Mouse (Mus musculus) thymus, postnatal 4 days (tissue): ENCODE data around the gene Gdap1l1.
A peak's percentile ranks its signal among the peaks of the same experiment; 100 is the strongest.
"Not testable (repeated sequence)": the region's sequence is repeated elsewhere in the genome, so short reads cannot be mapped to it uniquely, and the experiment has no call there.

ENCODE experiments used
- DNase-seq: peaks from one replicate; pipeline ENCODE4 v3.0.0; 2021

The Gdap1l1 gene

DNA sequence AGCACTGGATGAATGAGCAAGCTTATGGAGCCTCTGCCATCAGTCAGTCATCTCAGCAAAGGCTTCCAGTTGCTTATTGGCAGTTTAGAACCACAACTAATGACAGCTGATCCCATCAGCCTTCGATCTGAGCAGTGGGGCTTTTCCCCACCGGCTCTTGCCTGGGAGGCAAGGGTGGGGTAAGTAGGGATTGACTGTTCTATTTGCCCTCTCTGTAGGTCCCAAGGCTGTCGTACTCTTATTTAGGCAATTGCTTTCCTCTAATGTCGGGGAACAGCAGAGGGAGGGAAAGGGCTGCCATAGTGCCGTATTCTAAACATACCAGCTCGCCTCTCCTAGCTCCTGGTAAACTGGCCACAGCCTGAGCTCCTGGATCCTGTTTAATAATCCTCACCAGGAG lies 13.7 kb upstream of the Gdap1l1 start, which contains the start of gene Oser1:
Gene Oser1 (minus strand): TSS at position 101 of the 400 bp plus-strand sequence.
- no peak for DNase-seq

DNA sequence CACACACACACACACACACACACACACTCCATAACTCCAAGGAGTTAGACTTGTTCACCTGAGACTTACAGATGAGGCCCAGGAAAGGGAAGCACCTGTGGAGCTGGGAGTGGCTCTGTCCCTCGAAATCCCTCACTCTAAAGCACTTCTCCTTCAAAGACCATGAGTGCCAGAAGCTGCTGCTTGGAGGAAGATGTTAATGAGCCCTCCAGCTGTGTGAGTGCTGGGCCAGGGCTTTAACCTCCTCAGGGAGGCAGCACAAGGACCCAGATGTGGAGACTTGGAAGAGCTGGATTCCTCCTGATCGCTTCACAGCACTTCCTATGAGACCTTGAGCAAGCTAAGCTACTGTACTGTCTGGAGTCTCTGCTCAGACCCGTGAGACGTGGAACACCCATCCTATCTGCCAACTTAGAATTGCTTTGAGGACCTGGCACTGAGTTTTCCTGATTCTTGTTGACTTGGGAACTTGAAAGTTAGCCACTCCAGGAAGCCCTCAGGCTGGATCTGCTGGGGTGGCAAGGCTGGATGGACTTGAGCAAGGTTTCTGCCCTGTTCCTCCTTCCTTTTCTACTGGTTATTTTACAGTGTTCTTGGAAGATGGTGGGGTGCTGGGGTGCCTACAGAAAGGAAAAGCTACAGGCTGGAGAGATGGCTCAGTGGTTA lies 9.8 kb upstream of the Gdap1l1 start:
- DNase-seq, result no peak

DNA sequence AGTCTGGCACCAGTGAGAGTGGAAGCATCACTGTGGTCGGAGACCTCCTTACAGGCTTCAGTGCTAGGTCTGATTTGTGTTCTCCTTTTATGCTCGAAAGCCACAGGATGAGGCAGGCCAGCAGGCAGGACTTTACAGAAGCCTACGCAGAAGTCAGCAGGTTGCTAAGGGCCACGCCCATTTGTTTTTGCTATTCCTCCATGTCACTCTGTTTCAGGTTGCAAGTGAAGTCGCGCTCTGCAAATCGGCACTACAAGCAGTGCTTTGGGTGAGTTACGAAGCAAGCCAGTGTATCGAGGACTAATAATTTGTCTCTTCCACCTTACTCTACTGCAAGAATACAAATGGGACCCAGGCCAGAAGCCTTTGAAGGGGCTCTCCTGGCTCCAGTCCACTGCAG lies 7.0 kb upstream of the Gdap1l1 start:
- no peak for DNase-seq

DNA sequence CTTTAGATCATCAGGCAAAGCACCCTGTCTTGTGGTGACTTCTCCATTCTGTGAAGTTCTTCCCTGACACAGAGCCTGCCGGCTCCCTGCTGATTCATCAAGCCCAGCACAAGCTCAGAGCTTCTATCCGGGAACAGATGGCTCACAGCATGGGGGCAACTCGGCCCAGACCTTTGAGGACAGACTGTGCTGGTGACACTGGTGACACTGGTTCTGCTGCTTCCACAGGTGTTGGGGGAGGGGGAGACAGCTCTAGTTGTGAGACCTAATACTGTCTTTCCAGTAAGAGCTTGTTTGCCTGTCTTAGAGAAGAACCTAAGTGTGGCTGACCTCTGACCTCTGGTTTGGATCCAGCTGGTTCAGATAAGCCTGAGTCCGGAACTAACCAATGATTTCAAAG lies 4.3 kb upstream of the Gdap1l1 start:
- DNase-seq, result no peak

DNA sequence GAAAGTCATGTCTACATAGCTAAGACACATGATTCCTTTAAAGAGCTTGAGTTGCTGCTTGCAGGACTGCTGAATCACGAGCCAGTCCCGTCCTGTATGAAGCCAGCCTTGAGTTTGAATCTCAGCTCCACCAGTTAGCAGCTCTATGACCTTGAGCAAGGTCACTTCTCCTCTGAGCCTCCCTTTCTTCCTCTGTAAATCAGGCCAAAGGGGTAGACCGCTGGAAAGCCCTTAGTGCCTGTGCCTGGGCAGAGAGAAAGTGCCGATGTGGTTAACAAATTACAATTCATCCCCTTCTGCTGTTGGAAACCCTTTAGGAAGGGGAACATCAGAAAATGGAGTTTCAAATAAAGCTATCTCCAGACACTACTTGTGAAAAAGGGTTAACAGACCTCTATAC lies 476 bp upstream of the Gdap1l1 start:
- DNase-seq, result no peak

DNA sequence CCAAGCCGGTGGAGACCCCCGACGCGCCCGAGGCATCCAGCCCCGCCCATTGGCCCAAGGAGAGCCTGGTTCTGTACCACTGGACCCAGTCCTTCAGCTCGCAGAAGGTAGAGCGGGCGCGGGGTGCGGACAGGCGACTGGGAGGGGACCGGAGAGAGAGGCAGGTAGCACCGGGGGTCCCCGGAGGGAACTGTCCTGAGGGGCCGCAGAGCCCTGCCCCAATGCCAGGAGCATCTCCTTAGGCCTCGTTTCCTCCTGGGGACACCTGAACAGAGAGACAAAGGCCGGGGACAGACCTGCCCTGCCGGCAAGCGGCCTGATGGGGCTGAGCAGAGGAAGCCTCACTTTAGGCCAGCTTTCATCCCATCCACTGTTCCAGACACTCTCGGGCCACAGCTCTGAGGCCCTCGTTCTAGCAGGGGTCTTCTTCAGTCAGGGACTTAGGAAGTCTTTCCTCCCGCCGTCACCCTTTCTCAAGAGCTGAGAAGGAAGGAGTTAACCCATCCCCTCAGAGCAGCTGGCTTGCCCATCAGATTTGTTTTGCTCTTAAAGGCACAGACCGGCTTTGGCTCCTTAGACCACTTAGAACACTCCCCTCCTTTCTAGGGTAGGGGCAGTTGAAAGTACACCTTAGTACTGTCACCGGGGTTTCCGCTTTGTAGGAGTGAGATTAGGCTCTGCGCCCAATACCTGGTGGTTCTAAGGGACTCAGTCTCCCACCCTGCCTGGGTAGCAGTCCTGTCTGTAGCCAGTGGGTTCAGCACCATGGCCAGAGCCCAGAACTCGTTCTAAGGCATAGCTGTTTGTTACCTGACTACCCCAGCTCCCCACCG lies 559 bp downstream of the Gdap1l1 start:
- peak; percentile 50 for DNase-seq

DNA sequence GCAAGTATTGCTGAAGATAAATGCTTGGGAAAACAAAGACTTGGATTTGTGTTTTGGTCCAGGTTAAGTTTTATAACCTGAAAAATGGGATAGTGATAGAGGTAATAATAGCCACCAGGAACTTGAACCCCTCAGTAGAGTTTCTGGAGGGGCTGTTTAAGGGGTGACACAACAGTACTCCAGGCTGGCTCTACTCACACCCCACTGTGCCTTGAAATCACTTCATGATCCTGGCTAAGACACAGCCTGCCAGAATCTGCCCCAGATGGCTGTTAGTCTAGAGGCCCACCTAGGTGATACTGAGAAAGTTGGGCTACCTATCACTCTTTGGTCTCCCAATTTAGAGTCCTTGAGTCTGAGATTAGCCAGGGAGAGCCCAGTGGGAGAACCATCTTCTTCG lies 1.2 kb downstream of the Gdap1l1 start:
- no peak for DNase-seq

DNA sequence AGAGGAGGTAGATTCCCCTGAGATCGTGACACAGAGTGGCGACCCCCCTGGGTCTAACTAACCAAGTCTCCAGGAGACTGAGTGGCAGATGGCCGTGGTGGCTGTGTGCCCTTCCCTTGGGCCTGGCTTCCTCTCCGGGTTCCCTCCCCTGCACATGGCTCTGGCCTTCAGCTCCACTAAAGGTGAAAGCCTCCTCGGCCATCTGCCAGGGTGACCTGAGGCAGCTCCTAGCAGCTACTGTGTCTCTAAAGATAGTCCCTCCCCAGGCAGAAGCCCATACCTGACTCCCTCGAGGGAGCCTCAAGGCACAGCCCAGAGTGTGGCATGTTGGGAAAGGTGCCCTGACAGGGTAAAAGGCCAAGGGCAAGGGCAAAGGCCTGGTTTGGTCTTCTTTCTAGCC lies 5.3 kb downstream of the Gdap1l1 start:
- no peak for DNase-seq

DNA sequence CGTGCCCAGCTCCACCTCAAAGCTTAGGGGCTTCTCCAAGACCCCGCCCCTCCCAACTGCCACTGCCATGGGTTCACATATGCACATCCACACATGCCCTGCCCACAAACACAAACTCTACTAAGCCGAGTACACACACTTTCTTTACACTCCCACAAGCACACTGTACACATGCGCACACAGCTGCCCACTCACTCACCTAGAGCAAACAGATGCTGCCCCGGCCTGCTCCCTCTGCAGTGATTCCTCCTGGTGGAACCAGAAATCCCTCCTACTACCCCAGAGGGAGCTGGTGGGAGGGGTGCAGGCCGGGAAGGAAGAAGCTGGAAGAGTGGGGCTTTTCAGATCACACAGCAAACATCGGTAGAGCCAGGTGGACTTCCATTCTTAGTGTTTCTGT lies 5.7 kb downstream of the Gdap1l1 start:
- no peak for DNase-seq

DNA sequence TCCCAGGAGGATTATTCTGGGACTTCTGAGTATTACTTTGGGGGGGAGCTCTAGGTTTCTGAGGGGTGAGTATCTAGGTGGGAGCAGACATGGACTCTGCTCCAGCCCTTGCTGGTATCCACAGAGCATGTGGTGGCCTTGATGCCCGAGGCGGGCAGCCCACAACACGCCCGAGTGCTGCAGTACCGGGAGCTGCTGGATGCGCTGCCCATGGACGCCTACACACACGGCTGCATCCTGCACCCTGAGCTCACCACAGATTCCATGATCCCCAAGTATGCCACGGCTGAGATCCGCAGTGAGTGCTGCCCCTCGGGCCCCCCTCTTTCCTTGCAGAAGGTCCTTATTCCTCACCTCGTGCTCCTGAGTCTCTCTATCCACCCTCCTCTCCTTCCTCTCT lies 9.1 kb downstream of the Gdap1l1 start:
- DNase-seq, result no peak

DNA sequence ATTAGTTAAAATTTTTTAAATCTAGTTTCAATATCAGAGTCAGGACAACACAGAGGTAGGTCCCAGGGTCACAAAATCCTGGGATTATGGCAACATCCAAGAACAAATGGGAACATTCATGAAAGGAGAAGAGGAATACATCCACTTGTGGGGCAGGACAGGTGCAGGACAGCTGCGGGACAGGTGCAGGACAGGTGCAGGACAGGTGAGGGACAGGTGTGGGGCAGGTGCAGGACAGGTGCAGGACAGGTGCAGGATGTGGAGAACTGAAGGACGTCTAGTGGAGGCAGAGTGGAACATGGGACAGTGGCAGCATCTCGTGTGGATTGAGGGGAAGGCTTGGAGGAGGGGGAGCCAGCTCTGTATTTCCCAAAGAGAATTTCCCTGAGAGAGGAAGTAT lies 11.0 kb downstream of the Gdap1l1 start:
- DNase-seq, result no peak

DNA sequence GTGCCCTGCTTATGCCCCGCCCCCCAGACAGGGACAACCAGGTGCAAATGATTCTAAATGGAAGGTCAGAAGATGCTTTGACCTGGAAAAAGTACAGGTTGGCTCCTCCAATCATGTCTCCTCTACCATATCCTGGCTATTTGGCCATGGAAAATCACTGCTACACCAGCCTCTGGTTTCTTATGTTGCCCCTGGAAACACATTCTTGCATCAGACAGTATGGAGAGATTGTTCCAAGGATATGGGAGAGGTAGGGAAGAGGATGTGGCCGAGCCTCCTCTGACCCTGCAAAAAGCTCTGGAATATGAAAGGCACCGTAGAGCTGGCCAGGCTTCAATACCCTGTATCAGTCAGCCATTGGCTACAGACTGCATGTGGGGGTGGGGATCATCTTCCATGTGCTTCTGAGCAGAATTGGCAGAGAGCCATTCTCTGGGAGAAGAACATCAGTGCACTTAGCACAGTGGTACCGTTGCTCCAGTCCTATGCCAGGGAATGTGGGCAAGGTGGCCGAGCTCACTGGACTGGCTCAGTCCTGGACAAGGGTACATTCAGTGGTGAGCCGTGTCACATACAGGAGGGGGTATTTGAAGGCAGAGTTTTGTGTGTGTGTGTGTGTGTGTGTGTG lies 12.5 kb downstream of the Gdap1l1 start:
- DNase-seq, result no peak

DNA sequence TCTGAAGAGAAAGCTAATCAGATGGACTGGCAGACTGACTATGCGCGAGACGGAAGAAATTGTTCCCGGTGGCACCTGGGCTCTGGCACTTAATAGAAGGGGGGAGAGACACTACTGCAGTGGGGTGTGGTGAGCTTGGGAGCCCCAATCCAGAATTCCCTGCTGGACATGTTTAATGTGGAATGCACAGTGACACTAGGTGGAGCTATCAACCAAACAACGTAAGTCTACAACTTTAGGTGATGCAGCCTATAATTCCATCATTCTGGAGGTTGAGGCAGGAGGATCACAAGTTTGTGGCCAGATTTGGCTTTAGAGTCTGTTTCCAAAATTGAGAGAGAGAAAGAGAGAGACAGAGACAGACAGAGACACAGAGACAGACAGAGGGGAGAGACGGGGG lies 14.5 kb downstream of the Gdap1l1 start:
- DNase-seq, result no peak

DNA sequence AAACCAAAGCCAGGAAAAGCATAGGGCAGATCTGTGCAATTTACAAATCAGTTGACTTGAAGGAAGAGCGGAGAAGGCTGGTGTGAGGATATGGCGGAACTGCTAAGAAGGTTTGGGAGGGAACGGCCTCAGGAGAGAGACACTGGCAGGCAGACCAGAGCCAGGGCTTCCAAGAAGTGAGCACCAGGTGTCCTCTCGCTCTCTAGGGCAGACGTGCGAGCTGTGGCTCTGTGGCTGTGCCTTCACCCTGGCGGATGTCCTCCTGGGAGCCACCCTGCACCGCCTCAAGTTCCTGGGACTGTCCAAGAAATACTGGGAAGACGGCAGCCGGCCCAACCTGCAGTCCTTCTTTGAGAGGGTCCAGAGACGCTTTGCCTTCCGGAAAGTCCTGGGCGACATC lies 15.1 kb downstream of the Gdap1l1 start:
- no peak for DNase-seq

DNA sequence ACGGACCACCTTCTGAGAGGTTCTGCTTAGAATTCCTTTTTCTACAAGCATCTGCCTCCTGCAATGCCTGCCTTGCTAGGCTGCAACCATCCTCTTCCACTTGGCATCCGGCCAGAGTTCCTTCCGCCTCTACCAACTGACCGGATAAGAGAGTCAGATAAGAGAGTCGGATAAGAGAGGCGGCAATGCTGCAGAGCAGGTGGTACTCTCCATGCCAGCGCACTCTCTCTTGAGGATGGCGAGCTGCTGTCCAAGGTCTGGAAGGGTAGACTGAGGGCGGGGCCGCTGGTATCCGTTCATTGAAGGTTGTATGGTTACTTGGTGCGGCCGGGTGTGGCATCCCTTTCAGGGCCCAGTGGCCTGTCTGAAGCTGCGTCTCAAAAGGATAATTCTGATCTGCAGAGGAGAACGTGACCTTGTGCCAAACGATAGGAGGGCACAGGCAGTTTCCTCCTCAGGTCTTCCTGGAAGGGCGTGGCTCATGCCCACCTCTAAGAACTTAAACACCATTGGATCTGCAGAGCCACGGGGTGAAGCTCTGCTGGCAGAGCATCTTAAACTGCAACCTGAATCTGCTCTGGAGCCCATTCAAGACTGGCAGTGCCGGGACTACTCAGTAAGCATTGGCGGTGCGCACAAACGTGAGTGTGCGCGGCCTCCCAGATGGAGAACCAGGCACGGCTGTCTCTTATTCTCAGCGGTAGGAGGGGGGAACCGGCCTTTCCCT lies 20.4 kb downstream of the Gdap1l1 start:
- no peak for DNase-seq

DNA sequence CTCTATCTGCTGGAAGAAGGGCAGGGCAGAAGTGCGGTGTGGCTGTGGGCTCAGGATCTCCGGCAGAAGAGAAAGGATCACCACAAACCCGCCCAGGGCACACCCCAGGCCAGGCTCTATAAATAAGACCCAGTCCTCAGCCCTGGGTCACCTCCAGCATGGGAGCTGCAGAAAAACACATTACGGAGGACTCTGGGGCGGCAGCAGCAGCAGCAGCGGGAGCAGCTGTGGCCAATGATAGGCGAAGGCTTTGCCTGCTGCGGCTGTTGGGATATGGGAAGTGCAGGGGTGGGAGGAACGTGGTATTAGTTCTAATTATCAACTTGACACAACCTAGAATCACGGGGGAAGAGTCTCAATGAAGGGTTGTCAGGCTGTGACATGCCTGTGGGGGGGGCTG lies 21.1 kb downstream of the Gdap1l1 start:
- DNase-seq, result no peak

DNA sequence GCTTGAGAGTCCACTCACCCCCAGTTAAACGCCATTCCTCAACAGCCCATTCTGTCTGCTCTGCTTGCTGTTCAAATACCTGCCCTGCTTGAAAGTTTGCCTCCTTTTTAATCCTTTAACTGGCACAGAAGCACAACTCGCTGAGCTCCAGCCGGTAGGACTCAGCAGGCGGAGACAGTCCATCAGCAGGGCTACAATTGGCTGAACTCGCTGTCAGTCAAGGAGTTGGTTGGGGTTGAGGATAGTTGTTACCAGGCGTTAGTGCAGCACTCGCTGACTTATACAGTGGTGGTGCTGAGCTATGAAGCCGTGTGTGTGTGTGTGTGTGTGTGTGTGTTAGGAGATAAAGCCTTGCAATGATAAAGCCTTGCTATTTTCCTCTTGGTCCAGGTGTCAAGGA lies 22.3 kb downstream of the Gdap1l1 start:
- DNase-seq, result no peak

DNA sequence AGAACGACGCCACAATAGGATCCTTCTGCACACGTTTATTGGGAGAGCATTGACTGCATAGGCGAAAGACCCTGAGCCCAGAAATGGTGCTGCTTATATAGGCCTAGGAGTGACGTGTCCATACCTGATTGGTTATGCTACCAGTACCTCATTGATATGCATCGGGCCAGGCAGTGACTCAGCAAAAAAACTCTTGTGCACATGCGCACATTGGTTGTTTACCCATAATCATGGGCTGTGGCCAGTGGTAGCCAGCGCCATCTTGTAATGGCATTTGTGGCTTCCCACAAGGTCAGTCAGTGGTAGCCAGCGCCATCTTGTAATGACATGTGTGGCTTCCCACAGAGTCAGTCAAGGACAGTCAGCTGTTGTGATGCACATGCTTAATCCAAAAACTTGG lies 23.0 kb downstream of the Gdap1l1 start:
- DNase-seq, result not testable (repeated sequence)

DNA sequence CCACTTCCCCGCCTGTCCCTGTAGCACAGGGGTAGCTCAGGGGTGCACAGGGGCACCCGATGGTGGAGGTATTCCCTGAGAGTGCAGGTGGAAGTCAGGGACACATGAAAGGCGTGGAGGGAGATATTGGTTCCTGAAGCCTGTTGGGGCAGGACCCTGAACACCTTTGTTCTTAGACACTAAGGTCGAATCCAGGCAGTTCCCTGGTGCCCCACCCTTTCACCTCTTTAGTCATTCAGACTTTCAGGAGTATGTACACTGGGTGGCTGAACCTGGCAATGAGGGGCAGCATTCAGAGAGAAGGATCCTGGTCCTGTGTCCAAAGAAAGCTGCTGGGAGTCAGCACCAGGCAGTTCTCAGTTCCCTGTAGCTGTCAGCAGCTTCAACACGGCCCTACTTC lies 24.1 kb downstream of the Gdap1l1 start:
- no peak for DNase-seq

DNA sequence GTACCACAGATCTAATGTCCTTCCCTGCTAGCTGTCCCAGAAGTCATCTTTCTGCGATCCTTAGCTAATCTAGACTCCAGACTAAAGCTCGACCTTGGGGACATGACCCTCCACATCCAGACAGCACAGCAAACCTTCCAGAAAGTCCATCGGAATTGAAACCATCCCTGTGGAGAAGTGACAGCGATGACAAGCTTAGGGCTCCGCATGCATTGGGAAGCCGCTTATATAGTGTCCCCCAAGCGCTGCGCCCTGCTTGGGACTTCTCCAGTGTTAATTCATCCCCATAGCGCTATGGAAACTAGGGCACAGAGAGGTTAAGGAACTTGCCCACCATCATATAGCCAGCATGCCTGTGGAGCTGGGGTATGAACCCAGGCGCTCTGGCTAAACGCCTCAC lies 24.5 kb downstream of the Gdap1l1 start:
- DNase-seq, result no peak

DNA sequence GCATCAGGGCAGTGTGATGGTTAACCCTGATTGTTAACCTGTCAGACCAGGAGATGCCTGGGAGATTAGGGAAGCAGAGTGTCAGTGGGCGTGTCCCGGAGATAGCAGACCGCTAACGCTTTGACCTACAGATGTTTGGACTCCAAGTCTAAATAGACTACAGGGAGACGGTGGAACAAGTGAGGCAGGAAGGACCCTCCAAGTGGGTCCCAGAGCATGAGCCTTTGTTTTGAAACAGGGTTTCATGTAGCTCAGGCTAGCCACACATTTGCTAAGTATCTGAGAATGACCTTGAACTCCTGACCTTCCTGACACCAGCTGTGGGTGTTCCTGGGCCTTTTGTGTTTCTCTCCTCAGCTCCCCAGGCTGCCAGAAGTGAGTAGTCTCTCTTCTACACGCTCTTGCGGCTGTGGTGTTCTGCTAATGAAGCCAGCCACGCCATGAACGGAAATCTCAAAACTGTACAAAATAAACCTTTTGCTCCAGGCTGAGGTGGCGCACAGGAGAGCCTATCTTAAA lies 25.0 kb downstream of the Gdap1l1 start:
- DNase-seq, result no peak

DNA sequence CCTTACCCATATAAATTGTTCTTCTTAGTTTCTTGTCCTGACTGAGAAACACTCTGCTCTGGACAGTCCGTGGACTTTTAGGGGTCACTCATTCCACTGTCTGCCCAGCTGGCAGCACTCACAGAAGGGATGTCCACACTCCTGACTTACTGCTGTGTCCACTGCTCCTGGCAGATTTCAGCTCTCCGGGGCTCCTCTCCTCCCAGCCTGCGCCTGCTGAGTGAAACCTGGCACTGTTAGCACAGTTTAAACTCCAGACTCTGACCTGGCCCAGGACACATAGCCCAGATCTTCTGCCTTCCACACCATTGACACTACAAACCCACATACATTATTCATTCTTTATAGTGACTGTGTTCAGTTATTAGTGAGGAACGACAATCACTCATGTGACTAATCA lies 25.7 kb downstream of the Gdap1l1 start:
- DNase-seq, result no peak

DNA sequence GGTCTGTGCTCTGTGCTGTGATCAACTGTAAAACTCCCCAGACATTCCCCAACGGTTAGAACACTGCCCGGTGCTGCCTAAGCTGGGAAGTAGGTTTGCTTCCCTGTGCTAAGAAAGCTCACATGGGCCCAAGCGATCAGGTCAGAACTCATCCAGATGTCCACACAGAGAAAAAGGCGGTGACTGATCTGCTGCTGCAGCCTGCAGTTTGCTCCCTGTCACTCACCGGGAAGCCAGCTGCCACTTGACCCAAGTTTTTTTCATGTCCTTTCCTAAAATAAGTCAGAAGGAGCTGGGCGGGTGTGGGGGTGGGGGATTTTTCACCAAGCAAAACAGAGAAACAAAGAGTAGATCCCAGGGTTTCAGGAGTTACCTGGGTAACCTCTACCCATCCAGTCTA lies 26.3 kb downstream of the Gdap1l1 start:
- DNase-seq, result no peak
